Mouse (Mus musculus) urinary bladder, postnatal 25 days (tissue): ENCODE measurements around the gene Marveld1.

Experiments
- DNase-seq: peaks from one replicate; pipeline ENCODE4 v3.0.0; 2022; ENCODE audit warnings: low spot score

Marveld1 gene

GRCm38 (mm10) chr19:42170025-42170969, 23.1 kb downstream of the Marveld1 start:
- peak; percentile 89 for DNase-seq

DNA sequence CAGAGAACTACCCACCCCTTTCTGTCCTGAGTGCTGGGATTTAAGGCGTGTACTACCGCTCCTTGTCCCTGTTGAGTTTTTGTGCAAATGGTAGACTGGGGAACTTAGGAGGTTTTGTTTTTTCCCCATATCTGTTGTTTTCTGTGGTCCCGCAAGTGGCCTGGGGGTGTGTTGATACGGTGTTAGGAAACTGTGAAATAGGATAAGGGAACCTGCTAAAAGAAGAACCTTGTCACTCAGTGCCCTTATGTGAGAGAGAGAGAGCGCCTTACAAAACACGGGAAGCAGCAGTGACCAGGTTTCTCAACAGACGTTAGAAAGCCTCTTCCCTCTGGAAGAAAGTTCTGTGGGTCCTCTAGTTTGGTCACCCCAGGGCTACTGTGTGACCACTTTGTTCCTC, 29.6 kb downstream of the Marveld1 start:
- no peak for DNase-seq

DNA sequence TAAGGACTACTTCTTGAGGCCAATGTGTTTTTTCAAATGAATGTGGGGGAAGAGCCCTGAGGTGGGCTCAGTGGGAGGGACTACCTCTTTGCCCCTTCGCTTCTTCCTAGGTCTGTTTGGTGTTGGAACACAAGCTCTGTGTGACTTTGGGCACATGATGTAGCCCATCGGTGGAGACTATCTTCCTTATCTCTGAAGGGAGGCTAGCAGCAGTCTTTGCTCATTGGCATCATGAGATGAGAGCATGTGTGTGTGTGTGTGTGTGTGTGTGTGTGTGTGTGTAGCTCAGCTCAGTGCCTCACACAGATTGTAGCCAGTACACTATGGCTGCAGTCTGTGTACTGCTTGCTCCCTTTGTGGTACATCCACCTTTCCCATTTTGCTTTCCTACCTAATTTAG, 30.3 kb downstream of the Marveld1 start:
- DNase-seq = no peak

GRCm38 (mm10) chr19:42179356-42179755, 32.2 kb downstream of the Marveld1 start:
- DNase-seq = no peak

GRCm38 (mm10) chr19:42182673-42183072, 35.5 kb downstream of the Marveld1 start:
- no peak for DNase-seq

- DNase-seq = no peak
Observed at GRCm38 (mm10) chr19:42189735-42190134, 42.5 kb downstream of the Marveld1 start.

DNA sequence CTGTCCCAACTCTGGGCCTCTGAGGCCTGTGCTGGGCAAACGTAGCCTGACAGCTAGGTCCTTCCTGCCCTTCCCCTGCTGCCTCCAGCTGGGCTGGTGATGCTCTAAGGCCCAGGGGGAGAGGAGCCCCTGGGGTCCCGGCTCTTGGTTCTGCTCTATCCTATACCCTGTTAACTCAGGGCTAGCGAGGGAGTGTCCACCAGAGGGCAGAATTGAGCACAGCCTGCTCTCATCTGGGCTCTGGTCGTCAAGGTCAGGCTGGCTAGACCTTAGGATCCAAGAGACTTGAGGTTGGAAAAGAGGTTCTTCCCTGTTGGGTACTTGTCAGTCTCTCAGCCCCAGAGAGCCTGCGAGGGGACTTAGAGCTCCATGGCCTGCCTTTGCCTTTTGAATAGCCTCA, 43.3 kb downstream of the Marveld1 start:
- DNase-seq = peak; percentile 46

DNA sequence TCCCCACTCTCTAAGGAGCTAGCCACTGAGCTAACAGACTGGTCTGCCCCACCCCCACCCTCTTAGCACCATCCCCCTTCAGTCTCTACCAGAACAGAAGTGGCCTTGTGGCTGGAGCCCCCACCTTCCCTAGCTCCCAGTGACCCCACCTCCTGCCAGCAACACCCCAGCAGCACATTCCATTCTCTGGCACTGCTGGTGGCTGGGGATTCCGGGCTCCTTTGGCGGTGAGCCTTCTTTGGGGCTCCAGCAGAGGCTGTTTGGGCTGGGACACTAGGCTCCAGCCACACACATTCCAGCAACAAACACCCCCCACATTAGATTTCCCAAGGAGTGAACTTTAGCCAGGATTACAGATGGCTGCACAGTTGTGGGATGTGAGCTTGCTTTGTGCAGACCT, 46.1 kb downstream of the Marveld1 start:
- DNase-seq = no peak

DNA sequence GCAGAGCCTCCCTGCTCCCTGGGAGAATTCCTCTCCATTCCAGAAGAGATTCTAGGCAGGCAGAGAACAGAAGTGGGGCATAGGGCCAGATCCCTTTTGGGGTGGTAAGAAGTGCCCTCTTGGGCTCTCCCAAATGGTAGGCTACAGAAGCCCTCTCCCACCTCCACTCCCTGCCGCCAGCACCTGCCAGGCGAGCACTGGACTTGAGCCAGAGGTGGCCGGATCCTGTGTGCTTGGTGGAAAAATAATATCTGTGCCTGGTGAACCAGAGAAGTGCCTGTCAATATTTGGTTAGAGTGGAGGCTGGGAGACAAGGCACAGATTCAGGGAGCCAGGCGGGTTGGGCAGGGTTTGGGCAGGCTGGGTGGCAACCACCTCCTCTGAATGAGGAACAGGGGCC, 49.2 kb downstream of the Marveld1 start:
- DNase-seq = no peak

DNA sequence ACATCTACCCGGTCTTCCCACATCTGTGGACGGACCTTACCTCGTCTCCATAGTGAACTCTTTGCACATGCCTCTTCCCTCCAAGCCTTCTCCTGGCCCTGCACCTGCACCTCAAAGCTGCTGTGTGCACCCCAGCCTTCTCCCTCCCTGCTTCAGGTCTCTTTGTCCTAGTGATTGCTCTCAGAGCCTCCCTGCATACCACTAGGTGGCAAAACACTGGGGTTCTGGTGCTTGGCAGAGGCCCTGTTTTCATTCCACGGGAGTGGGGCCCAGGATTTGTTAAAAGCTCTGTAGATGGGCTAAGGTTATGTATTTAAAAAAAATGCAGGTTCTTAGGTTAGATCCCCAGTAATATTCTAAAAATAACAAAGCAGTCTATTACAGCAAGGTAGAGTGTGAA, 49.9 kb downstream of the Marveld1 start:
- no peak for DNase-seq

GRCm38 (mm10) chr19:42198026-42198425, 50.8 kb downstream of the Marveld1 start:
- no peak for DNase-seq
